Mouse (Mus musculus): Measurements from ENCODE around the gene Zfp638.
"Not testable (repeated sequence)": the region's sequence is repeated elsewhere in the genome, so short reads cannot be mapped to it uniquely, and the experiment has no call there.

Gene Zfp638

DNA sequence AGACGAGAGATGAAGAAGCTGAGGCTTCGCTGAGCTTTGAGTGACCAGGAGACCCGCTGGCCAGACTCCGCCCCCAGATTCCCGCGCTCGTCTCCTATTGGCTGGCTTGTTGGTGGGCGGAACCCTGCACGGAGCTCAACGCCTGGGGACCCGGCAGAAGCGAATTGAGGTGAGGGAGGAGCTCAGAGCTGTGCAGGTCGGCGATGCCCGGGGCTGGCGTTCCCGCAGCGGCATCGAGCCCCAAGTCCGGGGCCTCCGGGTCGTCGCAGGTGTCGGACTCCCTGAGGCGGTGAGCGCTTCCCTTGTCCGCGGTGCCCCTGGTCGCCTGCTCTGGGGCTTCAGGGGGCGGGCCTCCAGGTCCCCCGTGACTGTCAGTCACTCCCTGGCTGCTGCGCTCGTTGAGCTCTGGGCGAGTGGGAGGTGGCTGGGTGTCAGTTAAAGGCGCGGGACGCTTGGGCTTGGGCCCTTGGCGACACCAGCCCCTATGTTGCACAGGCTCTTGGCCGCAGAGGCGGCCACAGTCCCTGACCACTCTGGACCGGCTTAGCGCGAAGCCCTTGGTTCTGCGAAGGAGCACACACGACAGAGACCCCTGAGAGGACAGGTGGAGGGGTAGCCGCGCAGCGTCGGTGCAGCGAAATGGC, at the start of gene Zfp638:
TSS of gene Zfp638 (plus strand) at position 156 of the 644 bp plus-strand sequence.
- peak; percentile 64 for DNase-seq (ENCODE audit: low read depth, low spot score)

DNA sequence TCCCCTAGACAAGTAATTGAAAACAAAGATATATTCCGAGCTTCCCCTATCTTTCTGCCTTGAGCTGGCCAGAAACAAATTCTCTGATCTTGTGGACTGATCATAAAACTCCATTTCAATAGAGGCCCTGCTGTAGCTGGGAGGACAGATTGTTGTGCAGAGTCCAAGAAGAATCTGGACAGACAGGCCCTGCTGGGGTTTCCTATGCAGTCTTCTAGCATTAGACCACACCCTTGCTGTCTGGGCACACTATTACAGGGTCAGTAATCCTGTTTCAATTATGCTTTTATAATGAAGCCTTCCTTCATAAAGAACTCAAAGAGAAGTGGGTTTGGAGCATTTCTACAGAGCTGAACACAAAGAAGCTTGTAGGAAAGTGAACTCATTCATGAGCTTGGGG, 47.9 kb upstream of the Zfp638 start:
- no peak for DNase-seq (ENCODE audit: low read depth, low spot score)

DNA sequence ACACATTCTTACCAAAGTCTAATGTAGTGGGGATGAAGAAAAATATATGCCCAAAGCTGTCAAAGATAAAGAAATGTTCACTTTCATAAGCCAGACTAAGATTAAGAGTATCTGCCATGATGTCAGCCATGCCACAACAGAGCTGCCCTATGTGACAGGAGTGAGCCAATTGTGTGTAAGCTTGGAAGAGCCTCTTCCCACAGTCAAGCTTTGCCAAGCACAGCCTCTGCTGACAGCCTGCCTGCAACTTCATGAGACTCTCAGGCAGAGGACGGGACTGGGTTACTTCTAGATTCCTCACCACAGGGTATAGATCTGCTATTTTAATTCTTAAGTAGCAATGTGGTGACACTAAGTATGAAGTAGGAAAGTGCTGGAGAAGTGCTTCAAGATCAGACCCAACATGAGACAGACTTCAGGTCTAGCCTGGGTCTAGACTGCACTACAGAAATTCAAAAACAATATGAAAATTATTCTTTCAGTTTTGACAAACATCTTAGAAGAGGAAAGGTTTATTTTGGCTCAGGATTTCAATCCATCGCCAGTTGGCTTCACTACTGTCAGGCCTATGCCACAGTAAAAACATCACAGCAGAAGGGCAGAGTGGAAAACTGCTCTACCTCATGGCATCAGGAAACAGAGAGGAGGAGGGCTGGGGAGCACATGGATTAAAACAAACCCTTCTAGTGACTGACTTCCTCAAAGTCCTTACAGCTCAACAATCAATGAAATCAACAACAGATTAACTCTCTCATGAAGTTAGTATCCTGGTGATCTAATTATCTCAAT, 46.0 kb upstream of the Zfp638 start:
- DNase-seq (ENCODE audit: low read depth, low spot score) = no peak

DNA sequence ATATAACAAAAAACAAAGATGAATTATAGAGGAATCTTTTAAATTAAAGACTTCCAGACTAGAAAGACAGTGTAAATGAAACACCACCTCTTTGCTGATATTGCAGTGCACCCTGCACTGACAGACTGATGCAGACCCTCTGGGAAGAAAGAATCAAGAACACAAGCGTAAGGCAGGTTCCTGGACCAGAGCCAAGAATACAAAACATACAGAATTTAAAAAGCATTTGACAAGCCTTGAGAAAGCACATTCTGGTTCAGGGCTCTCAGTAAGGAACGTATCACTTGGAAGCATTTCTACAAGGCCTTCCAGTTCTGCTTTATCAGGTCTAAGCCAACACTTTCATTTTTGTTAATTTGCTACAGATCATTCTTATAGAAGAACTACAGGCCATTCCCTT, 45.1 kb upstream of the Zfp638 start:
- DNase-seq (ENCODE audit: low read depth, low spot score) = no peak

DNA sequence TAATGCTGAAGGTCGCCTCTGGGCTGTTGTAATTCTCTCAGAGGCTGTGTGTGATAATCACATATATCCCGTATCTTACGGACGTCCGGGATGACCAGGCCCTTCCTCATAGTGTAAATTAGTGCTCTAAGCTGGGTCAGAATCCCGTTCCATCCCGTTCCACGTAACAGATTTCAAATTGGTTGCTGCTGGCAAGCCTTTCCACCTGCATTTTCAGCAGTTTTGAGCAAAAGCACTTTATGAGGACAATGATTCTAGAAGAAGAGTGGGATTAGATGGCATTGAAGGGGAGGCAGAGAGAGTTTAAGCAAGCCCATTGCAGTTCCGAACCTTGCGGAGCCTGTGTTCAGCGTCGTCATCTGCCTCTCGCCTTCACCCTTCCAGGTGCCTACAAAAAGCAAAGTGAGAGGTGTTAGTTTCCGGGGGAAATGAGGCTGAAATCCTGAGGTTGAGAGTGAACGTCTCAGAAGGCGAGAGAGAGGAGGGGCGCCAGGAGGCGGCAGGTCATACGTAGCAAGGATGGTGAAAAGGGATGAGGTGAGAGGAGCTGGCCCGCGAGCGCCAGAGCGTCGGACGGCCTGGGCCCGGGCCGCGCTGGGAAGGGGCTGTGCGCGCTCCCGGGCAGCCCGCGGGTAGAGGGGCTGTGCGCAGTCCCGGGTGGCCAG, 35.8 kb upstream of the Zfp638 start:
- DNase-seq (ENCODE audit: low read depth, low spot score) = no peak

DNA sequence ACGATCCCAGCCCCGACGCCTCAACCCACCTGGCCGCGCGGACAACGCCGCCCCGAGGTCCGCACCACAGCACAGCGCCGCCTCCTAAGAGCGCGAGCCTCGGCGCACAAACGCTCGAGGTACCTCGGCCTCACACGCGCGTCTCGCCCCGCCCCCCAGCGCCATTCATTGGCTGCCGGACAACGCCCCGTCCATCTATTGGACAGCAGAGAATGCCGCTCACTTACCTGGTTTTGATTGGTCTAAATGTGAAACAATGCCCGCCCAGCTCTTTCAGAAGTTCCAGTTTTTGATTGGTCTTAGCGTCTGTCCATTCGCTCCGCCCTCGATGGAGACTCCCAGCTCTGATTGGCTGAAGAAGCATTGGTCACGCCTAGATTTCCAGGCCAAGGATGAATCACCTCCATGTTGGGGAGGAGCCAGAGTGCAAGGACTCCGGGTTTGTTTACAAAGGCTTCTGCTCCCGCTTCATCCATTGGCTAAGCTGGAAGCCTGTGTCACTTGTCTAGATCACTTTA, 35.2 kb upstream of the Zfp638 start, which contains the start of gene Paip2b:
TSS of gene Paip2b (minus strand) at position 136 of the 518 bp plus-strand sequence.
- peak; percentile 99 for DNase-seq (ENCODE audit: low read depth, low spot score)

DNA sequence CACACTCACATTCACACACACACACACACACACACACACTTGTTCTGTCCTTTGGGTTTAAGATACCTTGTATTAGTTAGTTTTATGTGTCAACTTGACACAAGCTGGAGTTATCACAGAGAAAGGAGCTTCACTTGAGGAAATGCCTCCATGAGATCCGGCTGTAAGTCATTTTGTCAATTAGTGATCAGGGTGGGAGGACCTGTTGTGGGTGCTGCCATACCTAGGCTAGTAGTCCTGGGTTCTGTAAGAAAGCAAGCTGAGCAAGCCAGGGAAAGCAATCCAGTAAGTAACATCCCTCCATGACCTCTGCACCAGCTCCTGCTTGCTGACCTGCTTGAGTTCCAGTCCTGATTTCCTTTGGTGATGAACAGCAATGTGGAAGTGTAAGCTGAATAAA, 34.5 kb upstream of the Zfp638 start:
- DNase-seq (ENCODE audit: low read depth, low spot score) = not testable (repeated sequence)

DNA sequence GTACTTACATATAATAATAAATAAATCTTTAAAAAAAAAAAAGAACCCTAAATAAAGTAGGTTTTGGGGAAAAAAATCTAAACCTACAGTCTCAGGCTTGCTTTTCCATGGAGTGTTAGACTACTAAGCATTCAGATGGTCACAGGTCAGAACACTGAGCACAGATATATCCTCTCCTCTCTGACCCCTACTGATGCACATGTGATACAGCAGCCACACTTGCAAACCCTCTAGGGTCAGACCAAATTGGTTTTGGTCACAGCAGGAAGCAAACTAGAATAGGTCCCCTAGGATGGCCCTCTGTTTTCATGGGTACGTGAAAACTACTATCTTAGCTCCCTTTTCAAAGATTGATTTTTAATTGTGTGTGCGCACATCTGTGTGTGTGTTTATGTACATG, 30.1 kb upstream of the Zfp638 start:
- DNase-seq (ENCODE audit: low read depth, low spot score) = no peak

DNA sequence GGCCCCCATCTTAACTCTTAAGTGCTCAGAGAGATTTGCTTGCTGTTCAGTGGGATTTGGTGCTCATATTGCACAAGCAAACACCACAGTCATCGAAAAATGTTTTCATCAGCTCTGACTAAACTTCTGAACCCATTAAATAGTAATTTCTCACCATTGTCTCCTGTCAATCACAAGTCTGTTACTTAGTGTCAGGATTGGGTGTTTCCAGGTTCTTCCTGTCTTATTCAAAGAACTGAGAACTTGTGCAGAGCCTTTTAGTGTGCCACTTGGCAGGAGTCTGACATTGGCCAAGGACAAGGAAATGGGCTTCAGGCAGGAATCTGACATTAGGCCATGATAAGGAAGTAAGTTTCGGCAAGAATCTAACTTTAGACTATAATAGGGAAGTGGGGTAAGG, 28.9 kb upstream of the Zfp638 start:
- no peak for DNase-seq (ENCODE audit: low read depth, low spot score)

DNA sequence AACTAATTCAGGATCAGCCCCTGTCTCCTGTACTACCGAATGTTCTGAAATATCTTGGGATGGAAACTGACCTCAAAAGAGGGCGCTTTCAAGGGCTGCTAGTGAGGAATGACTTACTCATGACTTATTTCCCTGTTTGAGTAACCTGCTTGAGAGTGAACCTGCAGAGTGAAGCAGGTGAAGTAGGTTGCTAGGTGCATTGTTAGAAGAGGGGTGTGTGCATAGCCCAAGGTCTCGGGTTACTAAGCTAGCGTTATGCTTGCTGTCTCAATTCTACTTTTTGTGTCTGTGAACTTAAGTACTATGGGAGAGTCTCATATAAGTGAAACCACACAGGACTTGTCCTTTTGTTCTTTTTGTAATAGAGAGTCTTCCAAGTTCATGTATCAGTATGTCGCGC, 26.8 kb upstream of the Zfp638 start:
- no peak for DNase-seq (ENCODE audit: low read depth, low spot score)

DNA sequence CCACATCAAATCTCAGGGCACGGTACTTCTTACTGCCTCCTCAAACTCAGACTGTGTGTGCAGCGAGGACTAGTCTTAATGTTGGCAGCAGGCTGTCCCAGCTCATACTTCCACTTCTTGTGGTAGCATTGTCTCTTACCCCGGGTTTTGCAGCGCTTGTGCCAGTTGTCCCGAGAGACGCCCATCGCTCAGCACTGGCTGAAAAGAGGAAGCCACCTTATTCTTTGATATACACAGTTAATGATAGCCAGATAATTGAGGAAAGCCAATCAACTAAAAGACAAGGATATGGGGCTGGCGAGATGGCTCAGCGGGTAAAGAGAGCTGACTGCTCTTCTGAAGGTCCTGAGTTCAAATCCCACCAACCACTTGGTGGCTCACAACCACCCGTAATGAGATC, 22.0 kb upstream of the Zfp638 start:
- no peak for DNase-seq (ENCODE audit: low read depth, low spot score)

DNA sequence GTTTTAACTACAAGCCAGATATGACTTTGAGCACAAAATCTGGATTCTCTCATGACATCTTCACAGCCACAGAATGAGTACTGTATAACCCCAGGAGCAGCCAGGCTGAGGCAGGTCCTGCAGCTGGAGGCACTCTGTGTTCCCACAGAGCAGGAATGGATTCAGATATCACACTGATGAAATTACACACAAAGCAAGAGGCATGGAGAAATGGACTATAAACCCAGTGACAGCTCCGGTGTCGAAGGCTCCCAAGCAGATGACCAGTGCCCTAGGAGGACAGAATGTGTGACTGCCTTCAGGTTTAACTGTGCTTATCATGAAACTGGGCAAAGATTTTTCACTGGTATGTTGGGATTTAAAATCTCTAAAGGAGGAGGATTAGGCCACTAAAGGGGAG, 20.8 kb upstream of the Zfp638 start:
- DNase-seq (ENCODE audit: low read depth, low spot score) = no peak

DNA sequence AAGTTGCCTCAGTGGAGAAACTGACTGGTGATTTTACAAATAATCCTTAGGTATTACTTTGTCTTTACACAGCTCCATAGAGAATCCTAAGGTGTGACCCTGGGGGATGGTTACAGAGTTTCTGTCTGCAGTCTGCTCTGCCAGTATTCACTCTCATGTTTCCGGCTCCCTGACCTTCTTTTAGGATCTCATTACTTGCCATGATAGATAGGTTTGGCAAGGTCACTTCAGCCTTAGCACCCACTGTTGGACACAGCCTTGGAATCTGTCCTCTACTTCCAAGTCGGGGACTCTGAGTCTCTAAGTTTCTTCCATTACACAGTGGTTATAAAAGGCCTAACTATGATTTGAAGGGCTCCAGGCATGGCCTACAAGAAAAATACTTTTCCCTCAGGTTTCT, 17.5 kb upstream of the Zfp638 start:
- DNase-seq (ENCODE audit: low read depth, low spot score) = no peak

DNA sequence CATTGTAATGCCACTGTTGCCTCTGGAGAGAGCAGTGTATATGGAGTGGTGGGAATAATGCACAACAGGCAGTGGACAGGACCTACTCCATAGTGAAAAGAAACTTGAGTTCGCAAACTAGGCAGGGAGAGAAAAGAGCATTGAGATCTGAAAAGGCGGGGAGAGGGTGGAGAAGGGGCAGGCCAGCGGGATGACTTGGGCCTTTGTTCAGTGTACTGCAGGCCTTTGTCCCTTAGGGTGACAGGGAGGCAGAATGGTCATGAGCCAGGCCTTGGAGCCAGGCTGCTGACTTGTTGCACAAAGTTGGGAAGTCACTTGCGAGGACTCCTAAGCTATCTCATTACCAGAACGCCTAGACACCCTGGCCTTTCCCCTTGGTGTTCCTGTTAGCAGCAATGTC, 9.4 kb upstream of the Zfp638 start:
- DNase-seq (ENCODE audit: low read depth, low spot score) = no peak

DNA sequence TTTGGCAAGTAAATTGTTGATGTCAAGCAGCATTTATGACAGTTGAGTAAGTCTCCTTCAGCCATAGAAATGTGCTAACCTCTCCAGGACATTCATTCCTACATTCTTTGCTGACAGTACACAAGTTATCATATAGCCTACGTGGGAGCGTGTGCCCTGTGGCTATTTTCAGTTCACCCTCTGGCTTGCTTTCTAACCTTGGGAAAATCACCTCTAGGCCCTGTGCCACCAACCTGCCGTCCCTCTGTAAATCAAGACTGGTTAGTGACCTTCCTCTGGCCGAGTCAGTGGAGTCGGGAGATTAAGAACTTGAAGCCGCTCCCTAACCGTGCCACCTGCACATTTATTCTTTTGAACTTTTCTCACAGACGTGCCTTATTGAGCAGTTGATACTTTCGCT, 6.9 kb upstream of the Zfp638 start:
- no peak for DNase-seq (ENCODE audit: low read depth, low spot score)

DNA sequence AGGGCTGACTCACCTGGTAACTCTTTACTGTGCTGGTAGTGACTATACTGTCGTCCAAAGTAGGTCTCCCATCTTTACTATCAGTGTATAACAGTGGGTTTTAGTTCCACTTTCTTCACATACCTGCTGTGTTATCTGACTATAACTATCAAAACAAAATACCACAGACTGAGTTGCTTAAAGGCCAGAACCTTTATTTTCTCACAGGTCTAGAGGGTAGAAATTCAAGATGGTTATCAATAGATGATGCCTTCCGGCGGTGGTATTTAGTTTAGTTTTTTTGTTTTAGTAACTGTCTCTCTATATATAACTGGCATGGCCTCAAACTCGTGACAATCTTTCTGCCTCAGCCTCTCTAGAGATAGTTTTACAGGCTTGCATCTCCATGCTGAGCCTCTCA, 3.4 kb upstream of the Zfp638 start:
- DNase-seq (ENCODE audit: low read depth, low spot score) = no peak

DNA sequence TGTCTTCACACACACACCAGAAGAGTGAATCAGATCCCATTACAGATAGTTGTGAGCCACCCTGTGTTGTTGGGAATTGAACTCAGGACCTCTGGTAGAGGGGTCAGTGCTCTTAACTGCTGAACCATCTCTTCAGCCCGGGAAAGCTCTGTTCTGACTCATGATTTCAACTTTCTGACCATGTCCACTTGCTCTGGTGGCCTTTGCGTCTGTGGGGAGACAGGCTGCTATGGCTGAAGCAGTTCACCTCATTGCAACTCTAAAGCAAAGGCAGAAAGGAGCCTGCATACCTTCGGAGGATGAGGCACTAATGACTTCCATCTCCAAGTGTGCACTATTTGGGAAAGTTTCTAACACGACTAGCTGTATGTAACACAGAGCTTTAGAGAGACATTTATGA, 486 bp upstream of the Zfp638 start:
- DNase-seq (ENCODE audit: low read depth, low spot score) = no peak

DNA sequence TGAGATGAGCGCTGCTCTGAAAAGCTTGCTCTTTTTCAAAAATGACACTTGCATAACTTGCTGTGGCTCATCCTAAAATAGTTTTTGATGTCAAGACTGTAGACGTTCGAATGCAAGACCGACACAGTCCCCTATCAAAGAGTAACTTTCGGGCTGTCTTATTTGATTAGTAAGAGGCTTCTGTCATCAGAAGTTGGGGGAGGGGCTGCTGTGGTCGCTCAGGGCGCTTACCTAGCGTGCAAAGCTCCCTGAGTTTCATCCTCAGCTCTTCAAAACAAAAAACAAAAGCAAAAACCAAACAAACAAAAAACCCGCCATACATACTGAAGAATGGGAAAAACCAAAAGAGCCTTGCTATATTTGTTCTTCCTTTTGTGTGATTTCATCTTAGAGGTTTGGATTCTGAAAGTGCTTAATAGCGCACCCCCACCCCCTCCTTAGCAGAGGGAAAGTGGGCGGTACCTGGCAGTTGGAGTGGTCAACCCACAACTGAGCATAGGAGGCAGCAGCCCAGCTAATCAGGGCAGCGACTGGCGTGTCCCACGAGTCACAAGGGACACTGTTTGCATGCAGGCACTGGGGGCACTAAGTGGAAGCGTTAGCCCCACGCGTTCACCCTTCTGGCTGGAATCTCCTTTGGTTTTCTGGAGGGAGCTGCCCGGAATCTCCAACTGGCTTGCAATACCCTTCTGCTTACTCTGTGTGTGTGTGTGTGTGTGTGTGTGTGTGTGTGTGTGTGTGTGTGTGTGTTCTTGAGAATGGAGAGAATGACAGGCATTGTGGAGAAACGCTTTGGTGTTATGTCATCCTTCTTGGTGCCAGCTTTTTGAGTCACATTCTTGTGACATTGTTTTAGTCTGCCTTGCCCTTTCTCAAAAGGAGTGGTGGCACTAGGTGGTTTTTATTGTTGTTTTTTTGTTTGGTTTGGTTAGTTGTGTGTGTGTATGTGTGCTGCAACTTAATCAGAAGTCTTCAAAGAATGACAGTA, 983 bp downstream of the Zfp638 start:
- no peak for DNase-seq (ENCODE audit: low read depth, low spot score)

DNA sequence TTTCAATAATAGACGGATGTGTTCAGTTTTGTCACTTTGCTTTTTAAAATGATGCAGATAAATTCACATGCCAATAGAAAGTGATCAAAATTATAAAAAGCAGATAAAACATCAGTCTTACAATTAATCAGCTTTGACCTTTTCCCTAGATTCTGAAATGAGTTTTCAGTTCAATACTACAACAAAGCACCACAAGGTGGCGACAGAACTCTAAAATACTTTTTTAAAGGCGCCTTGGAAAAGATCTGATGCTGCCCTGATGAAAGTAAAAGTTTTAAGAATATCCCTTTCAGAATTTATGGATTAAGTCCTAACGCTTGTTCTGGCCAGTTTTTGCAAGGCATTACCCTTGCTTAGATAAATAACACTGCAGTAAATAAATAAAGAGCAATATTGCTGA, 12.9 kb downstream of the Zfp638 start:
- DNase-seq (ENCODE audit: low read depth, low spot score) = no peak

DNA sequence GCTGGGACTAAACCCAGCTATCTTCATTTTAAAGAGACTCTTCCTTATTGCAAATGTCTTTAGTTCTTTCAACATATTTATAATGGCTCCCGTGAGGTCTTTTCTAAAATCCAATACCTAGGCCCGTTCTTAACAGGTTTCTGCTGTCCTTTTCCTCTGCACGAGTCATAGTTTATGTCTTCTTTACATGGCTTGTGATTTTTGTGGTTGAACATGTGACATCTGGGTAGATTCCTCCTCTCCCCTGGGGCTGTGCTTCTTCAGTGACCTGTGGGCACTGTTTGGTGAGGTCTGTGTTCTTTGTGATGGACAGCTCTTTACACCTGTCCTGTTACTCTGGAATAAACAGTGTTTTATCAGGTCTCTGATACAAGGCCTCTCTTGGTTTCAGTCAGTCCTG, 19.9 kb downstream of the Zfp638 start:
- DNase-seq (ENCODE audit: low read depth, low spot score) = no peak

DNA sequence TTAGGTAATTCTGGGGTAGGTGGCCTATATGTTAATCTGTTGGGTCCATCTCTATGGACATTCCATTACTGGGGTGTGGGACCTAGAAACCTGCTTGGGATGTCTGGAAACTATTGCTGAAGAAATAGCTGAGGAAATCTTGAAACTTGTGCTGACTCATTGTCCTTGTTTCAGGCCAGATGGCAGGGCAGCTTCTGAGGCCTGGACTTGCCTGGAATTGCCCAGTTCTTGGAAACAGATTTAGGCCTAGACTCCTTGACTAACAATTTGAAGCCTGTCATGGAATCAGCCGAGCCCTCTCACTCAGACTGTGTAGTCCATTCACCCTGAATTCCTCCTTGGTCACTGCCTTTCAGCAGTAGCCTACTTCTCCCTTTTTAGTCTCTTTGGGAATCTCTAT, 21.9 kb downstream of the Zfp638 start:
- DNase-seq (ENCODE audit: low read depth, low spot score) = no peak
